Mouse (Mus musculus) heart, adult 18-20 months (tissue): Measurements from ENCODE around the gene Sacs. TPM values are rescaled to one million over a fixed set of nuclear protein-coding genes. Genes with fewer than 3 reads are reported as not detected.

Experiments
- DNase-seq, 2 experiments: peaks; one replicate each; pipeline ENCODE4 v3.0.0; 2021 to 2022; ENCODE audit warnings: mixed read lengths in 1 of 2
- total RNA-seq, 2 experiments: library from RNA; stranded (reverse); gene quantifications; 2 replicates each; pipeline ENCODE4 v1.2.3; 2021

Gene Sacs
- total RNA-seq, 2 experiments from 2014 or later = 20.9 to 21.0 TPM

DNA sequence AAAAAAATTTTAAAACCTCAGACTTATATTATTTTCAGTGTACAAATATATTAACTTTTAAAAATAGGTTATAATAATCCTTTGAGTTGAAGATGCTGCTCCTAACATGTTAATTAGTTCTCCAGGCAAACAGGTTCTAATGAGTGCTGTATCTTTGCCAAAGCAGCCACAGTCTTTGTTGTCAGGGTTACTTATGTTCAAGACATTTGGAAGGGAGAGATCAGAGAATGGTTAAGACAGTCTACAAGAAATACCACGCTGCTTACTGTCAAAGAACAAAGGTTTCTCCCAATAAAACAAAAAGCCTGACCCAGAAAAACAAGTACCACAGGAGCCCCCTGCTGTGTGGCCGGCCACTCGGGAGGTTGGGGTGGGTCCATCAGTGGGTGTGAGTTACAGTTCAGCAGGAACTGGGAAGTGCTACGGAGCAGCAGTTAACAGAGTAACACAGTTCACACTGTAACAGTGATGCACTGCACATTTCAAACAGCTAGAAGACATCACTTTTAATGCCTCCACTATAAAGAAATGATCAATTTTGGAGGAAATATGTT is 98.9 kb downstream of the Sacs start:
- DNase-seq = no peak

DNA sequence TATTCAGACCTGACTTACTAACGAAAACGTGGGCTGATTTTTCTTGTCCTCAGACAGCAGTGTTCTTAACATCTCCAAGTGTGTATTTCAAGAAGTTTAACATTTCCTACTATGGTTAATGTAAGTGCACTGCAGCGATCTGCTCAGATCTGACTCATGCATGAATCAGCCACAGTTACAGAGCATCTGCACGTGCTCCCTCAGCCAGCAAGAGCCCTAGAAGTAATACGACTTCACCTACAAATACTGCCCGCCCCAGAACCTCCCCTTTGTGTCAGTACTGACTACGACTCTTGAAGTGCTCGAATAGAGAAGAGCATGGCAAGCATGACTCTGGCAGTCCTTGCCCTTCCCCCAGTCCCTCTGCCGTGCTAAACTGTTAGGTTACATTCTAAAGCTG is 100.5 kb downstream of the Sacs start:
- no peak for DNase-seq

DNA sequence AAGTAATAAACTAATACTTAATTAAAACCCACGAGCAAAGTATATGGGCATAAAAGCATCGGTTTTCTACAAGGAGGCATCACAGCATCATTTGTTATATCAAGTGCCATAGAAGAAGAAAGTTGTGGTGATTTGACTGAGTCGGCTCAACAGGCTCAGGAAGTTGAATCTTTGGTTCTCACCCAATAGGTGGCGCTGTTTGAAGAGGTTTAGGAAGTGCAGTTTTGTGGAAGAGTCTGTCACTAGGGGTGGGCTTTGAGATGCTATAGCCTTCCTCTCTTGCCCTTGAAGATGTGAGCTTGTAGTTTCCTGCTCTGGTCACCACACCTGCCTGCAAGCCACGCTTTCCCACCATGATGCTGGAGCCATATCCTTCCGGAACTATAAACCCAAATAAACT is 104.4 kb downstream of the Sacs start:
- DNase-seq = no peak

DNA sequence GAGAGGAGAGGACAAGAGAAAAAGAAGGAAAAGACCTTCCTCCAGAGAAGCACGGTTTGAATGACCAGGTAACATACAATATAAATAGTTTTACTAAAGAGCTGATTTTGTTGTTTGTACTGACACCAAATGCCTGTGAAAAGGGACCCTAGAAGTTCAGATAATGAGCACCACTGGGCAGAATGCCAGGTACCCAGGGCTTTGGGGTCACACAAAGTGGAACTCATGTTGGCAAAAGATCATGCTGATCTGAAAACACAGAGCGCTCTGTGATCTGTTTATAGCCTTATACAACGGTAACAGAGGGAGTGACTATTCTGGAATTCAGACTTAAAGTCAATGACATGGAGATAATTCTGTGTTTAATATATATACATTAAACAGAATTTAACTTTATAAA is 108.2 kb downstream of the Sacs start:
- peak; percentile 42 to 48 for DNase-seq

DNA sequence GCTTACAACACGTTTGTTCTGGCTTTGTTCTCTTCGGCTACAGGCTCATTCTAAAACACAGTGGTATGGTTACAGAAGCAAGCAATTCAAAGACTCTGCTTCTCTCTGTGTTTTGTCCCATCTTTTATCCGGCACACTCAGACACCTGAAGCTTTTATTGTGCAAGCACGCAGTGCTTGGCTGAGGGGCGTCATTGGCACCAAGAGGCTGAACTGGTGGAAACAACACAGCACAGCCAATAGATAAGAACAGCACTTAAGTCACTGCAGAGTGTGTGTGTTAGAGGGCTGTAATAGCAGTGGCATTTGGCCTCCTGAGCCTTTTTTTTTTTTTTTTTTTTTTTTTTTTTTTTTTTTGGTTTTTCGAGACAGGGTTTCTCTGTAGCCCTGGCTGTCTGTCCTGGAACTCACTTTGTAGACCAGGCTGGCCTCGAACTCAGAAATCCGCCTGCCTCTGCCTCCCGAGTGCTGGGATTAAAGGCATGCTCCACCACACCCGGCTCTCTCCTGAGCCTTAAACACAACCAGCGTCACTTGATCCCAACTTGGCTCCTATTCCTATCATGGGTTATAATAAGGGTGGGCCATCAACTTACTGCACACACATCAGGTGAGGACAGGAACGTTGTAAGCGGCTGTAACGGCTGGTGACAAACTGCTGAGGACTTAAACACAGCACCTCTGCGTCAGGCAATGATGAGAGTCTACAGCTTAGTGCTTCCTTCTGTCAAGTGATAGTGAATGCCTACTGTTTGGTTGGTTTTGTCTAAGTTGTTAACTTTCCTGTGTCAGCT is 114.5 kb downstream of the Sacs start:
- DNase-seq = peak; percentile 63 to 64

DNA sequence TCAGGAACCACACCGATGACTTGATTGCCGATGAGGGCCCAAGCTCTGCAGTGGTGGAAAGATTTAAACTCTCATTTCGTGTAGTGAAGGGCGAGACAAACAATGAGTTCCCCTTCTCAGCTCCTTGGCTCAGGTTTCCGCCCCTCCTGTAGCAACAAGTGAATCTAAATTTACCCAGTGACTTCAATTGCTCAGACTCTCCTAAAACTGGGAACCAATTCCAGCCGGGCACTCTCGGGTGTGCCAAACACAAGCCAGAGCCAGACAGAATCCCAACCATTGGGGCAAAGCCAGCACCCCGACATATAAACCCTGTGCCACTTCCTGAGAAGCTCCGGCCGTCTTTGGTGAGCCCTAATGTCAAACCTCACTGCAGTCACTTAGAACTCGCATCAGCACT is 120.1 kb downstream of the Sacs start, which contains the start of gene Sgcg:
Gene Sgcg (minus strand): TSS at position 139 of the 400 bp plus-strand sequence.
- DNase-seq = peak; percentile 75 to 83

DNA sequence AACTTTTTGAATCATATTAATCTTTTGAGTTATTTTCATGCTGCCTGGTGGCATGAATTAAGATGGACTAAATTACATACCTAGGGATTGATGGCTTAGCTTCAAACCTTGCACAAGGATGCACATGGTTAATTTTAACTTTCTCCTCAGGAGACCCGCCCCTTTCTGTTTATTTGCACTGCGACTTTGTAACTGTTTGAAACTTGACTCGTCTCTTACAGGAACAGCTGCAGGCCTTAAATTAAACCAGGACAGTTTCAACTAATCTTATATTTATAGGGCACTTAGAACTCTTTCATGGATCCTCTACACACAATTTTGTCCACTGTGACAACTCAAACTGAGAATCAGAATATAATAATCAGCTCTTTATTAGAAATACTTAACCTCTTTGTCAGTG is 120.8 kb downstream of the Sacs start:
- no peak for DNase-seq

DNA sequence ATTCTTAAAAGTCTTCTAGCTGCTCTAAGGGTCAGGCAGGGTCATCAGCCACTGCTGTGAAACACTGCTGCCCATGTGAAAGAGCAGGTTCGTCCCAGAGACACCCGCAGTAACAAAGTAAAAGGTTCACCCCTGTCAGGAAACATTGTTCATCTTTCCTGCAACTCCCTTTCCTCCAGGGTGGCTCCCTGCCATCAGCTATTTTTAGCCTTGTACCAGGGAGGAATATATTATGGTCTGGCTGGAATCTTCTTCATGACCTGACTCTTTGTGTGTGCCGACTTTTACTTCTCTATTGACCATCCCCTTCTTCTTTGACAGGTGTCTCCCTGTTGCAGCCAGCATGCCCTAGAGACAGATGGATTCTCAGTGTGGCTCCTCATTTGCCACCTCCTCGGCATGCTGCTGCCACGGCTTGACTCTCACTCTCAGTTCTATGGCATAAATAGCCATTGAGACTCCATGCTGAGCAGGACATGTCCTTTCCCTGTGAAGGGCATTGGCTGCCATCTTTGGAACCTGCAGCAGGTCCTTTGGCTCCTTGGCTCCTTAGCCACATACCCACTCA is 129.7 kb downstream of the Sacs start:
- peak; percentile 51 to 70 for DNase-seq

DNA sequence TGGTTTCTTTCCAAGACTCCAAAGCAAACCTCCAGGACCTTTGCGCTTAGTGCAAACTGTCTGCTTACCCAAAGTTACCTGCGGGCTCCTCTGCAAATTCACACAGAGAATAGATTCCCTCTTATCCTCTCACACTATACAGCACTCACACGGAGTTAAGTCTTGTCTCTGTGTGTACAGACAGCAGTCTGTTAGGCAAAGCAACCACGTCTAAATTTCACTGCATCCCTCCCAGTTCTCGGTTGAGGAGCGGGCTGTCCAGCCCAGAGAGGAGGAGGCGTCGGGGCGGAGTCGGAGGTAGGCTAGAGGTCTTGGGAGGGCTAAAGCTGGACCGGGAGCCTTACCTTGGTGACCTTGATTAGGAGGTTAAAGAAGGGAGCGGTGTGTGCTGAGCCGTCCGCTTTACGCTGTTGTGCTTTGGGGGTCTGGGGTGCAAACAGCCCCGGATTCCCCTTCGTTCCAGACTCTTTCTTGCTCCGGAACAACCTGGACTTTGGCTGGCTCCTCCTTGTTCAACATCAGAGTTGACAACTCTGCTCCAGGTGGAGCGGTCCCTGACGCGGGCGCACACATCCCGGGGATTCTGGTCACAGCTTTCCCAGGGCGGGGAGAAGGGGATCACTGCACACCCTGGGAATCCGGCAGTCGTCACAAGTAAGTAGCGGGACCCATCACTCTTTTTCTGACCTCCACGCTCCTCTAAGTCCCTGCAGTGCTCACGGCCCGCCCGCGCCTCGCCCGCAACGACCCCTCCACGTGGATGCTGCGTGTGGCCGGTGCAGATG is 136.3 kb downstream of the Sacs start:
- DNase-seq = no peak

DNA sequence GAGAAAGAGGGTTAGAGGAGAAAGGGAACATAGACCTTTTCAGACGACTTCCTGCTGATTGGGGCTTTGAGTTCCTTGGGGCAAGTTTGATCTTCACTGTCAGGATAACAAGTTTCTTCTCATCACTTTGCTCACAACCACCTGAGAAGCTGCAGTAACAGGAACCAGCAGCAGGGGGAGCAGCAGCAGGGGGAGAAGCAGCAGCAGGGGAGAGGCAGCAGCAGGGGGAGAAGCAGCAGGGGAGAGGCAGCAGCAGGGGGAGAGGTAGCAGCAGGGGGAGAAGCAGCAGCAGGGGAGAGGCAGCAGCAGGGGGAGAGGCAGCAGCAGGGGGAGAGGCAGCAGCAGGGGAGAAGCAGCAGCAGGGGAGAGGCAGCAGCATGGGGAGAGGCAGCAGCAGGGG is 139.0 kb downstream of the Sacs start:
- peak; percentile 13 to 68 for DNase-seq

DNA sequence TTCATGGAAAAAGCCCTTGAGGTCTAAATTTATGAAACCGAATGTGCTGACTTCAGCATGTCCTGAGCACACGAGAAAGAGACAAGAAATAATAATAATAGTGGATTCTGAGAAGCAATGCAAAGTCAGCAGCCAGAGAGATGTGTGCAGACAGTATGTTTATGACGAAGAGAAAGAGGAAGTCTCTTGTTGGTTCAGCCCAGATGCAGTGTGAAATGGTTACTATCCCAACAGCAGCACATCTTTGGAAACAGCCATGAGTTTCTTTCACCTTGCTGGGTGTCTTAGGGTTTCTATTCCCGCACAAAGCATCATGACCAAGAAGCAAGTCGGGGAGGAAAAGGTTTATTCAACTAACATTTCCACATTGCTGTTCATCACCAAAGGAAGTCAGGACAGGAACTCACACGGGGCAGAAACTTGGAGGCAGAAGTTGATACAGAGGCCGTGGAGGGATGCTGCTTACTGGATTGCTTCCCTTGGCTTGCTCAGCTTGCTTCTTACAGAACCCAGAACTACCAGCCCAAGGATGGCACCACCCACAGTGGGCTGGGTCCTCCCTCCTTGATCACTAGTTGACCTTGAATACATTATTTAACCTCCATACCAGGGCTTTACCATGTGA is 140.5 kb downstream of the Sacs start:
- DNase-seq = peak in 1 of 2 experiments; percentile 31

DNA sequence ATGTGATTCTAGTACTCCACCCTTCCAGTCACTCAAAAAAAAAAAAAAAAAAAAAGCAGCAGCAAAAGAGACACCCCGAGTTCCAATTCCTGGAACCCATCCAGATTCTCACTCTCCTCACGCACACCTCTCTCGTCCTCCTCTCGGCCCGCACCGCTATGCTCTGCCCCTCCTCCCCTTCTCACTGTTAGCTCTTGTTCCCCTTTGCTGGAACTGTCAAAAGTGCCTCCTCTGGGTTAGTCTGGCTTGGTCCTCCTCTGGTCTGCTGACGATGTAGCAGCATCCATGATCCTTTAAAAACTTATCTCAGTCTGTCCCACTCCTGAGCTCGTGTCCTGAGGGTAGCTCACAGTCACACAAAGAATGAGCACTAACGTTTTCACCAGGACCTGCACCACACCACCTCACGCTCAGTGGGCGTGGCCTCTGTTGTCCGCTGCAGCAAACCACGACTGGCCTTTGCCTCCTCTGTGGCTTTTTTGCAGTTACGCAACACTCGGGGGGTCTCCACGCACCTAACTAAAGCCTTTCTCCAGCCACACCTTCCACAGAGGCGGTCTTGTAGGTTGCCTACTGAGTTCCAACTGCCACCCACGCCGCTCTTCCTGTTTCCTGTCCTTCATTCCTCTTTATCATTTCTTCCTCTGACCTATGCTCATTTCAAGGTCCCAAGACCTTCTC is 150.5 kb downstream of the Sacs start:
- no peak for DNase-seq

Other genes starting within 250 kb of the Sacs start
- gene Tnfrsf19, start 92.0 kb upstream of the Sacs start, total RNA-seq = 1 to 10 TPM; 2.8 to 3.2 TPM
- gene Sgcg, start 120.0 kb downstream of the Sacs start, total RNA-seq = 100 to 1,000 TPM; 181 to 202 TPM
- gene Arl11, start 171.3 kb downstream of the Sacs start, total RNA-seq = 1 to 10 TPM in 1 of 2 experiments, under 1 TPM in 1; 0.75 to 1.3 TPM
- 1 to 10 TPM; 1.1 to 1.7 TPM for gene Ebpl, start 222.0 kb downstream of the Sacs start, total RNA-seq